Mouse (Mus musculus): ENCODE results near the gene Nfkbid.

GRCm38 (mm10) chr7:30429327-30429726 is 7.8 kb downstream of the Nfkbid start:
- TF ChIP-seq POLR2A (IDR thresholded peaks at IDR 0.05; ENCODE audit: insufficient read depth, low read depth, low read length), result no peak
- TF ChIP-seq CTCF (IDR thresholded peaks at IDR 0.05; ENCODE audit: insufficient read depth, low read depth, low read length), result no peak

Data from olfactory bulb, adult 2 months (tissue).